Mouse (Mus musculus) cortical plate, adult 2 months (tissue): Measurements from ENCODE around the gene Mtmr3.

Experiments used
- CTCF ChIP-seq: fragments of 200-500 bp; IDR thresholded peaks from 2 replicates; pipeline ENCODE4 v1.5.1; 2011; ENCODE audit warnings: mild to moderate bottlenecking, control low read depth, low read length; ENCODE audit not compliant: insufficient read depth; ENCODE audit errors: extremely low read depth
- POLR2A ChIP-seq: fragments of 200-500 bp; IDR thresholded peaks from 2 replicates; pipeline ENCODE4 v1.6.1; 2011; ENCODE audit warnings: mild to moderate bottlenecking, low read length, control low read depth; ENCODE audit not compliant: insufficient read depth; ENCODE audit errors: extremely low read depth

GRCm38 (mm10) chr11:4545401-4545800 lies 49.3 kb downstream of the Mtmr3 start:
- TF ChIP-seq CTCF, result no peak
- TF ChIP-seq POLR2A, result no peak
